Mouse (Mus musculus) liver, adult 2 months (tissue): ENCODE measurements around the gene Orai1.

Experiments used
- CTCF ChIP-seq: fragments of 200-500 bp; IDR thresholded peaks from 2 replicates; pipeline ENCODE4 v1.5.1; 2011; ENCODE audit warnings: low read depth, low read length, control low read depth
- POLR2A ChIP-seq: fragments of 200-500 bp; IDR thresholded peaks from 2 replicates; pipeline ENCODE4 v1.6.1; 2011; ENCODE audit warnings: low read length, control low read depth; ENCODE audit not compliant: insufficient read depth; ENCODE audit errors: extremely low read depth

- TF ChIP-seq POLR2A, result no peak
- TF ChIP-seq CTCF, result peak; percentile 27; the same call in 1 of the 2 replicates
Measured at GRCm38 (mm10) chr5:123051736-123052135, 36.9 kb downstream of the Orai1 start.
